Mouse (Mus musculus): ENCODE results near the gene Gm15140. TPM values are rescaled to one million over a fixed set of nuclear protein-coding genes. Genes with fewer than 3 reads are reported as not detected.
"Not testable (repeated sequence)": the region's sequence is repeated elsewhere in the genome, so short reads cannot be mapped to it uniquely, and the experiment has no call there.

Gm15140 gene
- not detected in 2 replicates for polyA plus RNA-seq (2012; rRNA removed)

- not testable (repeated sequence) for H3K36me3 ChIP-seq (ENCODE audit: control insufficient read depth, insufficient read depth, low read length); H3K27me3 ChIP-seq (ENCODE audit: control insufficient read depth, insufficient read depth, low read length); H3K4me3 ChIP-seq (ENCODE audit: low read depth, low read length); H3K27ac ChIP-seq (ENCODE audit: insufficient read depth, low read depth, low read length); H3K4me1 ChIP-seq (ENCODE audit: control insufficient read depth, insufficient read depth, insufficient read length, low read length)
- WGBS: 48% methylated on average over 1 of the region's 1 CpGs
These were observed at the start of gene Gm15140 for GRCm38 (mm10) chrX:154120585-154120984. Gene Gm15140, minus strand, starts transcription at chrX:154120685.

Other genes with a start within 250 kb of the Gm15140 start
- not detected in 2 replicates for gene Samt1, start 108.0 kb downstream of the Gm15140 start, polyA plus RNA-seq (2012; rRNA removed)
- gene 4921511M17Rik, start 86.9 kb downstream of the Gm15140 start, polyA plus RNA-seq (2012; rRNA removed): not detected in 2 replicates
- gene Gm10057, start 65.6 kb downstream of the Gm15140 start, polyA plus RNA-seq (2012; rRNA removed): not detected in 2 replicates
- not detected in 2 replicates for gene 4930524N10Rik, start 222.7 kb upstream of the Gm15140 start, polyA plus RNA-seq (2012; rRNA removed)

Data from small intestine, adult 2 months (tissue).